Mouse (Mus musculus): ENCODE results near the gene Aifm1.

Aifm1 gene

GRCm38 (mm10) chrX:48425280-48425679 is 88.1 kb downstream of the Aifm1 start:
- peak; percentile 50 for DNase-seq (ENCODE audit: low read depth, low spot score)
